Mouse (Mus musculus): Measurements from ENCODE around the gene Tdg. TPM values are rescaled to one million over a fixed set of nuclear protein-coding genes. Genes with fewer than 3 reads are reported as not detected.
"Not testable (repeated sequence)": the region's sequence is repeated elsewhere in the genome, so short reads cannot be mapped to it uniquely, and the experiment has no call there.

Tdg gene
- 22.6 and 26.7 TPM in 2 replicates for polyA plus RNA-seq (2012; rRNA removed)

GRCm38 (mm10) chr10:82629586-82630255 is at the start of gene Tdg:
Gene Tdg, plus strand, starts transcription at chr10:82629828.
- DNase-seq (ENCODE audit: low read depth), result peak; percentile 46

GRCm38 (mm10) chr10:82589673-82590072 is 40.0 kb upstream of the Tdg start:
- not testable (repeated sequence) for DNase-seq (ENCODE audit: low read depth)

GRCm38 (mm10) chr10:82594421-82594820 is 35.2 kb upstream of the Tdg start:
- DNase-seq (ENCODE audit: low read depth), result not testable (repeated sequence)

DNA sequence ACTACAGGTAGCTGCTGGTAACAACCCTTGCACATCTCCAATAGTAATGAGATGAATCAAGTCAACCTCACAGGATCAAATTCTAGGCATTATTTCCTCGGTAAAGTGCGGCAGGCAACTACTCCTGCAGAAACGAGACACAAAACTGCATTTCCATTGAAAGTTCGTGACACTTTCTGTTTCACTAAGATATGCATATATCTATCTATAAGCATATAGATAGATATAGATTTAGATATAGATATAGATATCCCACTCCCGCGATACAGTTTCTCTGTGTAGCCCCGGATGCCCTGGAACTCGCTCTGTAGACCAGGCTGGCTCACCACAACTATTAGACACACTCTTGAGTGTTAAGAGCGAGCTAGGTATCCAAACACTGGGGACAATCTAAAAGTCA is 7.4 kb upstream of the Tdg start:
- DNase-seq (ENCODE audit: low read depth), result no peak

DNA sequence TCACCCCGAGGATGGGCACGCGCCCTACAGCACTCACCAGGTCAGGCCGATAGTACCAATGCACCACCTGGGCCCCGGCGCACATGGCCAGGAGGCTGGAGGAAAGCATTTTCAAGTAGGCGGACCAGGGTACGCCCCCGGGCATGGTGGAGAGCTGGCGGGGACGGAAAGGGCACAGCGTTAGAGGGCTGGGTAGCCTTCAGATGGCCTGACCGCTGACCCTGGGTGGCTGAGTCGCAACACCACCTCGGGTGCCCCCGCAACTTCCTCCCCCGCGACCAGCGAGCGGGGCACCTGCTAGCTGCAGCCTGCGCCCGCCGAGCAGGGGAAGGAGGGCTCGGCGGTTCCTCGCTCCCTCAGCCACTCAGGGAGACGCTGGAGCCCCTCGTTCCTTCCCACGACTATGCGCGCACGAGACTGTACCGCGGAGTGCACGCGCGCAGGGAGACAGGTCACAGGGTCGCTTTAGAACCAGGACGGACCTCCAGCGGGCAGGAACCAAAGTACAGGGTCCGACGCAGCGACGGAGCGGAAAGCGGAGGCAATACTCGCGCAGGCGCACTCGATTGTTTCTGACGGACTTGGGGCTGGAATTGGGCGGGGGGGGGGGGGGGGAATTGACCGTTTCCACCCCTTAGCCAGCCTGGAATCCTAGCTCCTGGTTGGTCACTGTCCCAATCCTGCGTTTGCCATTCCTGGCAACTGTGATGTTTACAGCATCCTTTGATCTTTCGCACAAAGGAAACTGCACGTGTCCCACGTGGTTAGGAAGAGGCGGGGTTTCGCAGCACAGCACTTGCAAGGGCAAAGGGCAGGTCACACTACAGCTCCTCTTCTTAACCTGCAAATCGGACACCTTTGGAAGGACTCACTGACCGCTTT is 6.7 kb upstream of the Tdg start, which contains the start of gene 1190007I07Rik:
Gene 1190007I07Rik (minus strand): TSS at position 558 of the 882 bp plus-strand sequence.
- DNase-seq (ENCODE audit: low read depth), result peak; percentile 47

DNA sequence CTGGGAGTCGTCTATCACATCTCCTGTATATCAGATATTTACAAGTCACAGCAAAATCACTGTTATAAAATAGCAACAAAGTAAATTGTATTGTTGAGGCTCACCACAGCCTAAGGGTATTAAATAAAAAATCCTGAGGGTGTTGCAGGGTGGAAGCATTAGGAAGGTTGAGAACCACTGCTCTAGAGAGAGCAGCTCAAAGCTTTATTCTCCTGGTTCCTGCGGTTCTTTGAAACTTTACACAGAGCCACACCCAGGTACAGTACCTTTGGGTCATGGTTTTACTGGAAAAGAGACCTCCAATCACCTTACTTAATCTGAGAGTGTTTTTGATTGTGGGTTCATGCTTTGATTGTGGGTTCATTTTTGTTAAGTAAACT is 6.1 kb upstream of the Tdg start:
- DNase-seq (ENCODE audit: low read depth), result not testable (repeated sequence)

DNA sequence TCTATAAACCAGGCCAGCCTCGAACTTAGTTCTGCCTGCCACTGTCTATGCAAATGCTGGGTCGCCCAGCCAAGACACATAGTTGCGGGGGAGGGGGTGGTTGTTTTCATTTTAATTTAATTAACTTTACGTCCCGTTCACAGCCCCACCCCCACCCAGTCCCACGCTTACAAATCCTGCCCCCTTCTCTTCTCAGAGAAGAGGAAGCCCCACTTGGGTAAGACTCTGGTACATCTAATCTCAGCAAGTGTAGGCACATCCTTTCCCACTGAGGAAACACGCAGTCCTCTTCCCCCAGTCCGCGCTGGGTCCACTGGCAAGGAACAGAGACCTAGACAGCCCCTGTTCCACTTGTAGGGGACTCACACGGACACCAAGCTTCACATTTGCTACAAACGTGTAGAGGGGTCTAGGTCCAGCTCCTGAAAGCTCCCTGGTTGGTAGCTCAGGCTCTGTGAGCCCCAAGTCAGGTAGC is 480 bp upstream of the Tdg start:
- no peak for DNase-seq (ENCODE audit: low read depth)

GRCm38 (mm10) chr10:82630497-82630896 is 869 bp downstream of the Tdg start:
- DNase-seq (ENCODE audit: low read depth), result no peak

- DNase-seq (ENCODE audit: low read depth), result no peak
Measured at GRCm38 (mm10) chr10:82631133-82631532, 1.5 kb downstream of the Tdg start.

DNA sequence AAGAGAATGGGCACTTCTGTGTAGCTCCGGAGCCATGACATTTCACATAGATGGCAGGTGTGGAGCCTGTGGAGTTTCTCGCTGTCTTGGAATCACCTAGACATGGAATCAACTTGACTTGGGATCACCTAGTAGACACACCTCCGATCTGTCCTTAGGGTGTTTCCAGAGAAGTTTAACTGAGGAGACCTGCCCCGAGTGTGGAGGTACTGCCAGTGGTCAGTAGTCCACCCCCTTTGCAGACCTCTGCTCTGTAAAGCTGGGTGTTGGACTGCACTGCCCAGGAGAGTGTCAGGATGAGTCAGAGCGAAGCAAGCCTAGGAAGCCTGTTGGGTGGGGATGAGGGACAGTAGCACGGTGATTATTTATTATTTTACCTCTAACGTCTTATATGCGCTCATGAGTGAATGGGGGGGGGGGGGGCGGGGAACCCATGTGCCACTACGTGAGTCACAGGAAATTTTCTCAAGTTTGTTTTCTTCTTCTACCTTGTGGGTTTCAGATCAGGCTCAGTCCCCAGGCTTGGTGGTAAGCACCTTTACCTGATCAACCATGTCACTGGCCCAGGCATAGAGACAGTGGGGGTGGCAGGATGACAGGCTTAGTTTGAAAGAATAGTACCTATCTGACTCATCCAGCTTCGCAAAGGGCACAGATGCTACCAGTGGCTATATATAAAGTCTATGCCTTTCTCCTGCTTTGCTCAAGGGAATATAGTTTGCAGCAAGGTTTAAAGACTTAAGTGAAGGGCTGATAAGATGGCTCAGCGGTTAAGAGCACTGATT is 3.1 kb downstream of the Tdg start:
- no peak for DNase-seq (ENCODE audit: low read depth)

DNA sequence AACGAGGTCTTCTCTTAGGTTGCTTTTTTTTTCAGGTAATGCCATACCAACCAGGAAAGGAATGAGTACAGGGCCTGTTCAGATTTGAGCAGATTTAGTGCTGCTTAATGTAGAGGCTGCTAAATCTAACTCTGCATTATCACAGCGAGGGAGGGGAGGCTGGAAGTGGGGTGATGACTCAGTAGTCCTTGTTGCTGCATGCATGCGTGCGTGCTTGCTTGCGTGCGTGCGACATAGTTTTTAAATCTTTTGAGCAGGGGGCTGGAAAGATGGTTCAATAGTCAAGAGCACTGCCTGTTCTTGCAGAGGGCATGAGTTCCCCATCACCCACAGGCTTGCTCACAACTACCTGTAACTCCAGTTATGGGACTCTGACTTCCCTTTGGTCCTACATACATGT is 4.7 kb downstream of the Tdg start:
- no peak for DNase-seq (ENCODE audit: low read depth)

GRCm38 (mm10) chr10:82636321-82636720 is 6.7 kb downstream of the Tdg start:
- no peak for DNase-seq (ENCODE audit: low read depth)

GRCm38 (mm10) chr10:82639032-82639698 is 9.5 kb downstream of the Tdg start:
- no peak for DNase-seq (ENCODE audit: low read depth)

DNA sequence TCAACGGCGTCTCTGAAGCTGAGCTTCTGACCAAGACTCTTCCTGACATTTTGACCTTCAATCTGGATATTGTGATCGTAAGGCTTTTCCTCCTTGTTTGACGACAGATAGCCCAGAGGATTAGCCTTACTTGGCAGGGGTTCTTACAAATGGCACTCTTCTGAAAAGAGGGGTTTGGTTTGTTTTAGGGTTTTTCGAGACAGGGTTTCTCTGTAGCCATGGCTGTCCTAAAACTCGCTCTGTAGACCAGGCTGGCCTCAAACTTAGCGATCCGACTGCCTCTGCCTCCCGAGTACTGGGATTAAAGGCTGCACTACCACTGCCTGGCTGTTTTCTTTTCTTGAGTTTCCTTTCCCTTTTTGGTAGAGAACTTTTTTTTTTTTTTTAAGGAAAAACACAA is 11.9 kb downstream of the Tdg start:
- no peak for DNase-seq (ENCODE audit: low read depth)

DNA sequence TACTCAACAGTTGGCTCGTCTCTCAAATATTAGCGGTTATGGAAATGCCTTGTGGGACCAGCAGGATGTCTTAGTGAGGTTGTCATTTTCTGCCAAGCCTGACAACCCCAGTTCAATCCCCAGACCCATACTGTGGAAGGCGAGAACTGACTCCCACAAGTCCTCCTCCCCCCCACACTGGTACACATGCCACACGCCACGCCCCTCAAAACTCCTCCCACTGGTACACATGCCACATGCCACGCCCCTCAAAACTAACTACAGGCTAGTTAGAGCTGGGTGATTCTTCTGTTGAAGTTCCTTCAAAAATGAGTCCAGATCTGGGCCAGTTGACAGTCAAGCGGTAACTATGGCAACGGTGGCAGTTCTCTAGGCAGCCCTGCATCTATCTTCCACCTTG is 16.5 kb downstream of the Tdg start:
- DNase-seq (ENCODE audit: low read depth), result no peak

GRCm38 (mm10) chr10:82647205-82647811 is 17.7 kb downstream of the Tdg start:
- no peak for DNase-seq (ENCODE audit: low read depth)

- DNase-seq (ENCODE audit: low read depth), result no peak
Measured at GRCm38 (mm10) chr10:82651221-82651620, 21.6 kb downstream of the Tdg start.

DNA sequence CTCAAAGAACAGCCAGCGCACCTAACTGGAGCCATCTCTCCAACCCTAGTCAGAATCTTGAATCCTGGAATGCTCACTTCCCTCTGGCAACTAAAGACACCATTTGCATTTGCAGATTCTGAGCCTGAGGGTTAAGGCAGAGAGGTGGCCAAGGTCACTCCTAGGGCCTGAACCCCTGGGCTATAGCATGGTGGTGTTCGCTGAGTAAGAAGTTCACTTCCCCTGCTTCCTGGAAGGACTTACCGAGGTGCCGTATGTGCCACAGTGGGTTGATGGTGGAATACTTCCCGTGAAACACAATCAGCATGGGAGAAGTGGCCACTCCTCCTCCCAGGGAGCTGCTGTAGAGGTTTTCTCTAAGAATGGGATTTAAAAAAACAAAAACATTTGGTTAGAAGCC is 23.0 kb downstream of the Tdg start:
- DNase-seq (ENCODE audit: low read depth), result no peak

DNA sequence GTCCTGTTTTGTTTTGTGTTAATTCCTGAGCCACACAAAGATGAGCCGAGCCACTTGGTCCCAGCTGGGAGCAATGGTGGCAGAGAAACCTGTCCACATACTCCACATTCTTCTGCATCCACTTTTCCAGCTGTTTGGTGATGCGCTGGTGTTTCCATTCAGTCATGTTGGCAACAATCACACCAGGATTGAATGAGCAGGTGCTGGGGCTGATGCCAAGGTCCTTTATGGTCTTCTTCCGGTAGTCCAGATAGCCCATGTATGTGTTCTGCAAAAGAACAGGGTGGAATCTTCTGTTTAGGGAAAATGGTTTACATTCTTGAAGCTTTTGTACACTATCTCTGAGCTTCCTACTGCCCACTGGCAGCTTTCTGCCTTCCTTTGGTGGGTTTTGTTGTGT is 25.0 kb downstream of the Tdg start:
- no peak for DNase-seq (ENCODE audit: low read depth)

- DNase-seq (ENCODE audit: low read depth), result no peak
Measured at GRCm38 (mm10) chr10:82661820-82662219, 32.2 kb downstream of the Tdg start.

Measured in gonadal fat pad, adult 2 months (tissue).